Mouse (Mus musculus): ENCODE data around the gene Tbcd.

Tbcd gene

GRCm38 (mm10) chr11:121451753-121452635 lies at the start of gene Tbcd:
TSS of gene Tbcd (plus strand) at chr11:121451949.
- DNase-seq (ENCODE audit: low read depth, low spot score), result peak; percentile 98

- DNase-seq (ENCODE audit: low read depth, low spot score), result no peak
Observed at GRCm38 (mm10) chr11:121407366-121408155, 44.2 kb upstream of the Tbcd start.

GRCm38 (mm10) chr11:121414762-121415161 lies 37.0 kb upstream of the Tbcd start:
- DNase-seq (ENCODE audit: low read depth, low spot score), result no peak

- DNase-seq (ENCODE audit: low read depth, low spot score), result no peak
Observed at GRCm38 (mm10) chr11:121415351-121415750, 36.4 kb upstream of the Tbcd start.

- DNase-seq (ENCODE audit: low read depth, low spot score), result no peak
Observed at GRCm38 (mm10) chr11:121417971-121418370, 33.8 kb upstream of the Tbcd start.

- no peak for DNase-seq (ENCODE audit: low read depth, low spot score)
Observed at GRCm38 (mm10) chr11:121418932-121419331, 32.8 kb upstream of the Tbcd start.

- no peak for DNase-seq (ENCODE audit: low read depth, low spot score)
Observed at GRCm38 (mm10) chr11:121420379-121420778, 31.4 kb upstream of the Tbcd start.

- DNase-seq (ENCODE audit: low read depth, low spot score), result peak; percentile 97
Observed at GRCm38 (mm10) chr11:121420830-121421552, 30.8 kb upstream of the Tbcd start, which contains the start of gene Fn3krp. TSS of gene Fn3krp (plus strand) at chr11:121421401.

GRCm38 (mm10) chr11:121421553-121422173 lies 30.1 kb upstream of the Tbcd start:
- DNase-seq (ENCODE audit: low read depth, low spot score), result no peak

- DNase-seq (ENCODE audit: low read depth, low spot score), result no peak
Observed at GRCm38 (mm10) chr11:121433397-121433796, 18.4 kb upstream of the Tbcd start.

- DNase-seq (ENCODE audit: low read depth, low spot score), result peak; percentile 49
Observed at GRCm38 (mm10) chr11:121434156-121435155, 17.3 kb upstream of the Tbcd start, which contains the start of gene Fn3k. TSS of gene Fn3k (plus strand) at chr11:121434913.

- DNase-seq (ENCODE audit: low read depth, low spot score), result no peak
Observed at GRCm38 (mm10) chr11:121437236-121437635, 14.5 kb upstream of the Tbcd start.

- DNase-seq (ENCODE audit: low read depth, low spot score), result no peak
Observed at GRCm38 (mm10) chr11:121439686-121440292, 12.0 kb upstream of the Tbcd start.

GRCm38 (mm10) chr11:121441653-121442052 lies 10.1 kb upstream of the Tbcd start:
- no peak for DNase-seq (ENCODE audit: low read depth, low spot score)

- DNase-seq (ENCODE audit: low read depth, low spot score), result no peak
Observed at GRCm38 (mm10) chr11:121442076-121442475, 9.7 kb upstream of the Tbcd start.

GRCm38 (mm10) chr11:121451216-121451726 lies 478 bp upstream of the Tbcd start:
- DNase-seq (ENCODE audit: low read depth, low spot score), result no peak

- peak; percentile 65 for DNase-seq (ENCODE audit: low read depth, low spot score)
Observed at GRCm38 (mm10) chr11:121457874-121458273, 6.1 kb downstream of the Tbcd start.

- no peak for DNase-seq (ENCODE audit: low read depth, low spot score)
Observed at GRCm38 (mm10) chr11:121467408-121467807, 15.7 kb downstream of the Tbcd start.

- DNase-seq (ENCODE audit: low read depth, low spot score), result no peak
Observed at GRCm38 (mm10) chr11:121474831-121475230, 23.1 kb downstream of the Tbcd start.
